Mouse (Mus musculus) MEL (cell line): ENCODE measurements at regions not wholly inside any gene's neighbourhood (a gene's known extent, or its start where the extent isn't known, plus 50 kb on each side); places are given as distances from the start of the nearest gene placed in this dataset.

Experiments
- RAD21 ChIP-seq: IDR thresholded peaks from 2 replicates; pipeline ENCODE4 v1.6.1; 2011; ENCODE audit warnings: mild to moderate bottlenecking, low read depth, low read length, improper control_type of control experiment
- USF2 ChIP-seq, 2 experiments: IDR thresholded peaks; 2 replicates each; pipeline ENCODE4 v1.6.1; 2011 to 2012; ENCODE audit warnings: improper control_type of control experiment in 2 of 2, low read length in 2 of 2, borderline replicate concordance in 1 of 2, inconsistent platforms in 1 of 2, low read depth in 1 of 2, mild to moderate bottlenecking in 1 of 2; ENCODE audit not compliant: insufficient read depth in 1 of 2
- ZNF384 ChIP-seq: IDR thresholded peaks from 2 replicates; pipeline ENCODE4 v1.6.1; 2012; ENCODE audit warnings: low read depth, mild to moderate bottlenecking, inconsistent platforms, low read length, improper control_type of control experiment

DNA sequence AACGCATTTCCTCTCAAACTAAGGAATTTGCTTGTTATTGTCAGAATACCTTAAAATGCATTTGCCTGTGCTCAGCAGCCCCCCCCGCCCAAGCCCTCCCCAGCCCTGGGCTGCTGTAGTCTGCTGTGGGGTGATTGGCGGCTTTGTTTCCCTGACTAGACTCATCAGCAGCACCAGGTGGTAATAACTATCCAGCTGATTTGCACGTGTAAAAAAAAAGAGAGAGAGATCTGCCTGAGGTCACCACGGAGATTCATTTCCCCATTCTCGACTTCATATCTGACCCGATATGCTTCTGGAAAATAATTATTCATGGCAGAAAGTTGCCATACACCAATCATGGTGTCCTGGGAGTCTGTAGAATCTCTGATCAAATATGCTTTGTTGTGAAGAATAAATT lies 56.5 kb upstream of the Atp5g3 start:
- TF ChIP-seq USF2 (IDR thresholded peaks at IDR 0.05; ENCODE audit: borderline replicate concordance in 1 of 2, insufficient read depth in 1 of 2, low read depth in 1 of 2, low read length in 2 of 2) = no peak
- no peak for TF ChIP-seq ZNF384
- TF ChIP-seq RAD21 = no peak
